Mouse (Mus musculus) testis, postnatal 10 days (tissue): ENCODE data around the gene Stard10.
A peak's percentile ranks its signal among the peaks of the same experiment; 100 is the strongest.

ENCODE experiments used
- DNase-seq: peaks from one replicate; pipeline ENCODE4 v3.0.0; 2021; ENCODE audit warnings: low spot score

Stard10 gene

DNA sequence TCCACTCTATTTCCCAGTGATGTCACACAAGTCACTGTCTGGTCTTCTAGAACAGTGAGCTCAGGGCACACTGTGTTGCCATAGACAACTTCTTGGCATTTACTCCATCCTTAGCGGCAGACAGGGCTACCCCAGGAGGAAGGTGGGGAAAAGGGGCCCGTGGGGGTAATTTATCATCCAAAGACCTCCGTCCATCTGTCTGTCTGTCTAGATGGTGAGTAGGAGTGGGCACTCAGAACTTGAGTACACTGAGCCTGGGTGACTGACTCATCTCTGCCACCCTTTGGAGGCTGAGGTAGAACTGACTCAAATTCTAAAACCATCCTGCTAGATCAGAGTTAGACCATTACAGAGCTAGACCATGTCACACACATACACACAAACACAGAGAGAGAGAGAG lies at the start of gene Stard10:
Stard10 (plus strand) TSS at position 73 of the 400 bp plus-strand sequence.
- DNase-seq = no peak

GRCm38 (mm10) chr7:101267457-101268259 lies 49.2 kb upstream of the Stard10 start:
- no peak for DNase-seq

GRCm38 (mm10) chr7:101271602-101272001 lies 45.3 kb upstream of the Stard10 start:
- no peak for DNase-seq

- no peak for DNase-seq
Measured at GRCm38 (mm10) chr7:101272466-101273160, 44.3 kb upstream of the Stard10 start.

DNA sequence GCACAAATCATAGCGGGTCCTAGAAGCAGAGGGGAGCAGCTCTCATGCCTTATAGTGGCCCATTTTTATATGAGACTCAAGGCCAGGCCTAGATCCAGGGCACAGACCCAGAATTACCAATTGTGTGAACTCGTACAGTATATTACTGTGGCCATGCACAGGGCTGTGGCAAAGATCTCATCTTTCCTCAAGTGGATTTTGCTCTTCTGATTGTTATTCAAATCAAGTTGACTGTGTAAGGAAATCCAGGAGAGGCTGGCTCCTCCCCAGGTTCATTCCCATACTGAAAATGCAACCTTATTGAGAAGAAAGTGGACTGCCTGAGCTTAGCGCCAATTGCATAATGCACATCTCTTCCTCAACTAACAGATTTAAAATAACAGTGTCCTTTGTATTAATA lies 34.2 kb upstream of the Stard10 start:
- no peak for DNase-seq

DNA sequence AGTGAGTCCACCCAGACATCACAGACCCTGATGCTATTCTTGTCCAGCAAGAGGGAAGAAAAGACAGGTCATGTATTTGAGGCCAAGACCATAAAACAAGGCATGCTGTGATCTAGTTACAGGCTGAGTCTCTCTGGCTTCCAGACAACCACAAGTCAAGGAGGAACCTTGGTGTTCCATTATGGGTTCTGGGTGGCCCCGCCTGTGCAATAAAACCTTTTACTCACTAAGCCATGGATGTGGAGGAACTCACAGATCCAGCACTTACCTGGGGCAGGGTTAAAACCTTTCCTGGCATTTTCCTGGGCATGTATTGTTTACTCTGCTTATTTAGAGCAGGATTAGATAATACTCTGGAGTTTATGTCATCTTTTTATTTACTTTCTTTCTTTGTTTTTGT lies 32.4 kb upstream of the Stard10 start:
- no peak for DNase-seq

GRCm38 (mm10) chr7:101286891-101287290 lies 30.0 kb upstream of the Stard10 start:
- no peak for DNase-seq

GRCm38 (mm10) chr7:101287820-101288219 lies 29.1 kb upstream of the Stard10 start:
- no peak for DNase-seq

DNA sequence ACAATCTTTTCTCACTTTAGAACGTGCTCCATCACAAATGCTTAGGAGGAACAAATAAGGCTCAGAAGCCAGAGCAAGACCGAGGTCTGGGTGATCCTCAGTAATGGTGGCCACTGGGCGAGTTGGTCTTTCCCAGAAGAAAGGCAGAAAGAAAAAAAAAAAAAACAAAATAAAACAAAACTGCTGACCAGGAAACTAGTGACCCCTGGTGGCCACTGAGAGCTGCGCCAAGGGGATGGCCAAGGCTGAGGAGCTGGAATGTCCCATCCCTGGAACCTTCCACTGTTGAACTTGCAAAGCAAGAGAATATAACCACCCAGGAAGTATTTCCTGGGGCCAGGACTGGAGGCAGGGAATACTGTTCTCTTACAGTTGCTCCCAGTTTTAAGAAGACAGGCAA lies 28.4 kb upstream of the Stard10 start:
- DNase-seq = peak; percentile 83

GRCm38 (mm10) chr7:101290401-101290800 lies 26.5 kb upstream of the Stard10 start:
- DNase-seq = peak; percentile 37

DNA sequence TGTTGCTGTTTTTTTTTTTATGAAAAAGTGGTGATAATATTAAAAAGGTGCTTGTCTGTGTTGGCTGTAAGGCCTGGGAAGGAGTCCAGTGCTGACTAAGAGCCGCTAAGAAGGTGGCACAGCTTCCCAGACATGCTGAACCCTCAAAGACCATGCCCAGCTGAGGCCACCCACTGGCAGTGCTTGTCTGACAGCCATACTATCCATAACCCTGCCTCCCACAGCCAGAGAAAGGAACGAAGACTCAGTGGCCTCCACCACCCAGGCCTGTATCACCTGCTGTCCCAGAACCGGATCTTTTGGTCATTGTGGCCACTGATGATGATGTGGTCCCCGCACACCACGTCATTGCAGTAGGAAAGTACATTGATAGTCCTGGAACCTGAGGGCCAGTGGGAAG lies 25.7 kb upstream of the Stard10 start:
- peak; percentile 31 for DNase-seq

GRCm38 (mm10) chr7:101291641-101292040 lies 25.2 kb upstream of the Stard10 start:
- peak; percentile 37 for DNase-seq

- DNase-seq = peak; percentile 33
Measured at GRCm38 (mm10) chr7:101292086-101292485, 24.8 kb upstream of the Stard10 start.

GRCm38 (mm10) chr7:101292696-101293095 lies 24.2 kb upstream of the Stard10 start:
- DNase-seq = no peak

DNA sequence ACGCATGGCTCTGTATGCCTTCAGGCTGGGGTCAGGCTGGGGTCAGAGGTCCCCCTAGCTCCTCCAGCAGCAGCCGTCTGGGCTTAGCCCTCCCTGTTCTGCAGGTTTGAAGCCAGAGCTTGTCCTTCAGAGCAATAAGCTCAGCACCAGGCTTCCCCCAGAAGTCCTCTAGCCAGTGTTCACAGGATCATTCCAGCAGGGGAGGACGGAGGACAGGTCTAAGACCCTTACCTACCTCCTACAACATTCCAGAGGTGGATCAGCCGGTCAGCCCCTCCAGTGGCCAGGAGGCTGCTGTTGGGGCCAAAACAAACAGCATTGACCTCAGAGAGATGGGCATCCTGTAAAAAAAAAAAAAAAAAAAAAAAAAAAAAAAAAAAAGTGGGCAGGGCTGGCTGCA lies 23.7 kb upstream of the Stard10 start:
- no peak for DNase-seq

DNA sequence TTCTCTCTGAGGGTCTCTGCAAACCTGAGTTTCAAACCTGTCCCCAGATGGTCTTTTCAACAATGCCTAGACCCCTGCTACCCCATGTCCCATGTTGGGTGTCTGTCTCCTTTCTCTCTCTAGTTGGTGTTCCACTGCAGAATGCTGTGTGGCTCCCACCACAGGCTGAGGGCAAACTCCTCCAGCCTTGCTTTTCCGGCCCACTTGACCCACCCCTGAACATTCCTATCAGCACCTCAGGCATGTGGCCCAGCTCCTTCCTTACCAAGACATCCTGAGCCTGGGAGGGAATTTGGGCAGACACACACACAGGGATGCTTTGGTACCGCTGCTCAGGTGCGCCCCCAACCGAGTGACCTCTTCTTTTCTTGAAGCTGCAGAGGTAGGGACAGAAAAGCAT lies 23.3 kb upstream of the Stard10 start:
- no peak for DNase-seq

DNA sequence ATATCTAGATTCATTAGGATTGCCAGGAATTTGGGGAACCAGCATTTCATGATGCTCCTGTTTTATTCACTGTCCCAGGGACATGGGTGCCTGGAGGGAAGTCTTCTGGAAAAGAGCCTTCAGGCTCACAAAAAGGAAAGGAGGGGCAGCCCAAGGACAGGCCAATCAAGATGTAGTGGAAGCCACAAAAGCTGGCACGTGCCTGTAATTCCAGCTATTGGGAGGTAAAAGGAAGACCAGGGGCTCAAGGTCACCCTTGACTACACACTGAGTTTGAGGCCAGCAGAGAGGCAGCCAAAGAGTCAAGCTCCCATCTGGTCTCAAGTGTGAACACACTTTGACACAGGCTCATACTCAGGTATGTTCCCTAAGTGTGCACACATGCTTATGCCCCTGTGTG lies 21.4 kb upstream of the Stard10 start:
- no peak for DNase-seq

GRCm38 (mm10) chr7:101296252-101297022 lies 20.4 kb upstream of the Stard10 start:
- peak; percentile 86 for DNase-seq

GRCm38 (mm10) chr7:101297023-101297405 lies 19.9 kb upstream of the Stard10 start:
- DNase-seq = no peak

DNA sequence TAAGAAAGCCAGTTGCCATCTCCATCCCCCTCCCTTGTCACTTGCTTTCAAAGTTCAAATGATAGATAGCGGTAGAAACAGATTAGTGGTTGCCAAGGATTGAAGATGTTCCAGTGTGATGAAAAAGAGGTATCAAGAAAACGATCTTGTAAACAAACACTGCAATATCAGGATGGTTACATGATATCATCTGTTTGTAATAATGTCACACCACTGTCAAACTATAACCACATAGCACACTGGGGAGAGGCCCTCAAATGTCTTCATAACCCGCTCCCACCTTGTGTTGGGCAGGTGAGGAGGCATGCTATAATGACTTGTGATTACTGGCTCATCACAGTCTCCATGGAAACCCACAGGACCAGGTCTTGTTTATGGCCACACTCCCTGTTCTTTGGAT lies 18.5 kb upstream of the Stard10 start:
- DNase-seq = no peak

- DNase-seq = no peak
Measured at GRCm38 (mm10) chr7:101301361-101301880, 15.5 kb upstream of the Stard10 start.

DNA sequence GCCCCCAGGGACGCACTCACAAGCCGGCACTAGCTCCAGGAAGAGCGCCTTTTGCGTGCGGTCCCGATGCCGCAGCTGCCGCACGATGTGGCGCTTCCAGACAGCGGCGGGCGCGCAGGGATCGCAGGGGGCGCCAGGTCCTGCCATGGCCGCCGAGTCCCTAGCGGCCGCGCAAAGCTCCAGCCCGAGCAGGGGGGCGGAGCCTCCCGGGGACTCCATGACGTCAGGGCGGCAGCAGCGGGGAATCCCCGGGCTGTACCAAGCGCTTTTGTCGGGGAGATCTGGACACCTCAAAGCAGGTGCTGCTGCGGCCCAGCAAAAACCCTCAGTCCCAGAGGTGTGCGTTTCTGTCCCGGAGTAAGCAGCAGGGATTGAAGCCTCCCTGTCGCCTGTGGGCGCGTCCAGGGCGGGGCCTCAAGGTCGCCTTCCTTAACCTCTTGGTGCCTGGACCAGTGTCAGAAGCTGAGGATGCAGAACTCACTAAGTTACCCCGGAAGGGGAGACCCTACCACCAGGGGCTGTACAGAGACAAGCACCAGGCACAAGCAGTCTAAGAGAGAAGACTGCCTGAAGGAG lies 14.9 kb upstream of the Stard10 start, which contains the start of gene Atg16l2:
Atg16l2 (minus strand) TSS at position 371 of the 576 bp plus-strand sequence.
- DNase-seq = peak; percentile 93
